Mouse (Mus musculus): Measurements from ENCODE around the gene H1foo. TPM values are rescaled to one million over a fixed set of nuclear protein-coding genes. Genes with fewer than 3 reads are reported as not detected.

The H1foo gene
- polyA plus RNA-seq, 1 experiment from 2014 or later: not detected

GRCm38 (mm10) chr6:115971273-115972060 is 26.7 kb downstream of the H1foo start:
- Histone ChIP-seq H3K4me3 (ENCODE audit: low read depth, low read length) (no peak overlapping the region), H3K4me2 (replicated peaks; ENCODE audit: low read depth, low read length) (no peak overlapping the region), H3K36me3 (ENCODE audit: control insufficient read depth, insufficient read depth, low read length) (no peaks in the 10 kb centered on the region), H3K9me3 (ENCODE audit: control insufficient read depth, low read length) (no peaks in the 10 kb centered on the region), H3K27me3 (ENCODE audit: control insufficient read depth, insufficient read depth, low read length) (no peaks in the 10 kb centered on the region), H3K9ac (ENCODE audit: low read depth, low read length) (no peak overlapping the region), H3K27ac (ENCODE audit: low read depth, low read length) (no peak overlapping the region), H3K4me1 (replicated peaks; ENCODE audit: control insufficient read depth, insufficient read depth, low read length) (no peaks in the 10 kb centered on the region)
- 66% methylated on average over 13 of the region's 13 CpGs for WGBS
- ATAC-seq (ENCODE audit: low FRiP score) (no peak), DNase-seq (ENCODE audit: low spot score) (no peak)

GRCm38 (mm10) chr6:115972083-115972764 is 27.5 kb downstream of the H1foo start:
- Histone ChIP-seq H3K36me3 (ENCODE audit: control insufficient read depth, insufficient read depth, low read length) (no peaks in the 10 kb centered on the region), H3K4me3 (ENCODE audit: low read depth, low read length) (no peak overlapping the region), H3K4me1 (replicated peaks; ENCODE audit: control insufficient read depth, insufficient read depth, low read length) (no peaks in the 10 kb centered on the region), H3K9me3 (ENCODE audit: control insufficient read depth, low read length) (no peaks in the 10 kb centered on the region), H3K4me2 (replicated peaks; ENCODE audit: low read depth, low read length) (no peak overlapping the region), H3K27me3 (ENCODE audit: control insufficient read depth, insufficient read depth, low read length) (no peaks in the 10 kb centered on the region), H3K27ac (ENCODE audit: low read depth, low read length) (no peak overlapping the region), H3K9ac (ENCODE audit: low read depth, low read length) (no peak overlapping the region)
- DNase-seq (ENCODE audit: low spot score) (no peak), ATAC-seq (ENCODE audit: low FRiP score) (no peak)
- 78% methylated on average over 7 of the region's 7 CpGs for WGBS

DNA sequence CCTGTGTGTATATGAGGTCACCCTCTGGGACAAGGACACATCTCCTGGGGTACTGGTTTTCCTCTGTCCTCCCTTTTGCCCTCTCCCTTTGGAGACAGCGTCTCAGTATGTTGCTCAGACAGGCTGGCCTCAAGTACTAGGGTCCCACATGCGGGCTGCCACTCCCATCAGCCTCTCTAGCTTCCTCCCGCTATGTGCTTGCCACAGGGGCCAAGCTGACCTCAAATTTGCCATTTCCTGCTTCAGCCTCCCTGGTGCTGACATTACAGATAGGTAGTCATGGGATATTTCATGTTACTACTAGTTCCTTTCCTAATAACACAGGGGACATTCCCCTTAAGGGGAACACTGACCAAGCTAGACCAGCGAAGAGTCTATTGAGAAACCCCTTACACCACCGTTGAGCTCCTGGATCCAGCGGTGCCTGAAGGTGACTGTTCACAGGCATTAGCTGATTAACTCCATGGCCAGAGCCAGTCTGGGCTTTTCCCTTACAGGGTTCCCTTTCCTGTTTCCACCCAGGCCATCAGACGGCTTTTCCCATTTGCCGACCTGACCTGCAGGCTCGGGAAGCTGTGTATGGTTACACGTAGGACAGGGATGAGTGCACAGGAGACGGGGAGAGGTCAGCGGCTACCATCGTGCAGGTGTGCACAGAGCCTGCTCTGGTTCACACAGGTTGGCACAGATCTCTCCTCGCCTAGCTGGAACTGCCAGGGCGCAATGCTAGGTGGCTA is 28.6 kb downstream of the H1foo start:
- Histone ChIP-seq H3K36me3 (ENCODE audit: control insufficient read depth, insufficient read depth, low read length) (no peaks in the 10 kb centered on the region), H3K27ac (ENCODE audit: low read depth, low read length) (no peak overlapping the region)
- 87% methylated on average over 15 of the region's 15 CpGs for WGBS

GRCm38 (mm10) chr6:115973881-115974662 is 29.3 kb downstream of the H1foo start:
- Histone ChIP-seq H3K36me3 (ENCODE audit: control insufficient read depth, insufficient read depth, low read length) (no peaks in the 10 kb centered on the region), H3K9me3 (ENCODE audit: control insufficient read depth, low read length) (no peaks in the 10 kb centered on the region), H3K27ac (ENCODE audit: low read depth, low read length) (no peak overlapping the region), H3K4me2 (replicated peaks; ENCODE audit: low read depth, low read length) (no peak overlapping the region), H3K4me3 (ENCODE audit: low read depth, low read length) (no peak overlapping the region), H3K4me1 (replicated peaks; ENCODE audit: control insufficient read depth, insufficient read depth, low read length) (no peaks in the 10 kb centered on the region), H3K9ac (ENCODE audit: low read depth, low read length) (no peak overlapping the region), H3K27me3 (ENCODE audit: control insufficient read depth, insufficient read depth, low read length) (no peaks in the 10 kb centered on the region)
- WGBS: 83% methylated on average over 16 of the region's 16 CpGs
- DNase-seq (ENCODE audit: low spot score): no peak
- no peak for ATAC-seq (ENCODE audit: low FRiP score)

More for the DNA sequence above, 28.6 kb downstream of the H1foo start:
- Histone ChIP-seq H3K9me3 (ENCODE audit: control insufficient read depth, low read length) (no peaks in the 10 kb centered on the region), H3K4me1 (replicated peaks; ENCODE audit: control insufficient read depth, insufficient read depth, low read length) (no peaks in the 10 kb centered on the region), H3K4me2 (replicated peaks; ENCODE audit: low read depth, low read length) (no peak overlapping the region), H3K4me3 (ENCODE audit: low read depth, low read length) (no peak overlapping the region), H3K9ac (ENCODE audit: low read depth, low read length) (no peak overlapping the region), H3K27me3 (ENCODE audit: control insufficient read depth, insufficient read depth, low read length) (no peaks in the 10 kb centered on the region)
- DNase-seq (ENCODE audit: low spot score) (no peak), ATAC-seq (ENCODE audit: low FRiP score) (no peak)

GRCm38 (mm10) chr6:115975606-115976005 is 30.9 kb downstream of the H1foo start:
- 88% methylated on average over 8 of the region's 8 CpGs for WGBS
- no peak for DNase-seq (ENCODE audit: low spot score)
- Histone ChIP-seq H3K27me3 (ENCODE audit: control insufficient read depth, insufficient read depth, low read length) (no peaks in the 10 kb centered on the region), H3K36me3 (ENCODE audit: control insufficient read depth, insufficient read depth, low read length) (no peaks in the 10 kb centered on the region), H3K4me1 (replicated peaks; ENCODE audit: control insufficient read depth, insufficient read depth, low read length) (peaks cover 3% of the 10 kb centered on the region; the same call in 1 of the 2 replicates), H3K9ac (ENCODE audit: low read depth, low read length) (no peak overlapping the region), H3K27ac (ENCODE audit: low read depth, low read length) (no peak overlapping the region), H3K9me3 (ENCODE audit: control insufficient read depth, low read length) (no peaks in the 10 kb centered on the region), H3K4me2 (replicated peaks; ENCODE audit: low read depth, low read length) (no peak overlapping the region), H3K4me3 (ENCODE audit: low read depth, low read length) (no peak overlapping the region)
- ATAC-seq (ENCODE audit: low FRiP score): no peak

DNA sequence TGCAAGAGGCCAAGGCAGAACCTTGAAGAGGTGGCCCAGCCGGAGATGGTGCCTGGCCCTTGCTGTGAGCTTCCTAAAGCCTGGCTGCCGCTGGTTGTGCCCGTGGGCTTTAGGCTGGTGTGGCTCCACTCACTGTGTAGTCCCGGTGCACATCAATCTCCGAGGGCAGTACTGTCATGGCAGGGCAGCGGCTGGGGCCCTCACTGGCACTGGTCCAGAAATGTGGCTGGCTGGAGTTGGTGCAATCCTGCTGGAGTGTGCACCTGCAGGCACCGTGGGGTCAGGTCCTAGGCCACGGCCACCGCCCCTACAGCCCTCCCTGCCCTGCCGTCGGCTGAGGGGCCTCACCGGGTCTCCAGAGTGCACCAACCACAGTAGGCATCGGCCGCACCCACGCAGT is 33.1 kb downstream of the H1foo start:
- Histone ChIP-seq H3K36me3 (ENCODE audit: control insufficient read depth, insufficient read depth, low read length) (no peaks in the 10 kb centered on the region), H3K9ac (ENCODE audit: low read depth, low read length) (no peak overlapping the region), H3K4me3 (ENCODE audit: low read depth, low read length) (no peak overlapping the region), H3K27me3 (ENCODE audit: control insufficient read depth, insufficient read depth, low read length) (no peaks in the 10 kb centered on the region), H3K4me2 (replicated peaks; ENCODE audit: low read depth, low read length) (no peak overlapping the region), H3K4me1 (replicated peaks; ENCODE audit: control insufficient read depth, insufficient read depth, low read length) (peaks cover 3% of the 10 kb centered on the region; the same call in 1 of the 2 replicates), H3K27ac (ENCODE audit: low read depth, low read length) (no peak overlapping the region), H3K9me3 (ENCODE audit: control insufficient read depth, low read length) (no peaks in the 10 kb centered on the region)
- WGBS: 89% methylated on average over 15 of the region's 15 CpGs
- no peak for ATAC-seq (ENCODE audit: low FRiP score)
- DNase-seq (ENCODE audit: low spot score): no peak

- Histone ChIP-seq H3K36me3 (ENCODE audit: control insufficient read depth, insufficient read depth, low read length) (no peaks in the 10 kb centered on the region), H3K9ac (ENCODE audit: low read depth, low read length) (no peak overlapping the region), H3K4me2 (replicated peaks; ENCODE audit: low read depth, low read length) (no peak overlapping the region), H3K9me3 (ENCODE audit: control insufficient read depth, low read length) (no peaks in the 10 kb centered on the region), H3K27ac (ENCODE audit: low read depth, low read length) (no peak overlapping the region), H3K27me3 (ENCODE audit: control insufficient read depth, insufficient read depth, low read length) (no peaks in the 10 kb centered on the region), H3K4me1 (replicated peaks; ENCODE audit: control insufficient read depth, insufficient read depth, low read length) (peaks cover 3% of the 10 kb centered on the region; the same call in 1 of the 2 replicates), H3K4me3 (ENCODE audit: low read depth, low read length) (no peak overlapping the region)
- 62% methylated on average over 8 of the region's 8 CpGs for WGBS
- DNase-seq (ENCODE audit: low spot score) (no peak), ATAC-seq (ENCODE audit: low FRiP score) (no peak)
These were observed 33.9 kb downstream of the H1foo start for GRCm38 (mm10) chr6:115978596-115978995.

- 65% methylated on average over 7 of the region's 7 CpGs for WGBS
- Histone ChIP-seq H3K4me1 (replicated peaks; ENCODE audit: control insufficient read depth, insufficient read depth, low read length) (peaks cover 9% of the 10 kb centered on the region; the same call in 1 of the 2 replicates), H3K36me3 (ENCODE audit: control insufficient read depth, insufficient read depth, low read length) (no peaks in the 10 kb centered on the region), H3K4me2 (replicated peaks; ENCODE audit: low read depth, low read length) (no peak overlapping the region), H3K27ac (ENCODE audit: low read depth, low read length) (no peak overlapping the region), H3K9ac (ENCODE audit: low read depth, low read length) (no peak overlapping the region), H3K4me3 (ENCODE audit: low read depth, low read length) (no peak overlapping the region), H3K9me3 (ENCODE audit: control insufficient read depth, low read length) (no peaks in the 10 kb centered on the region), H3K27me3 (ENCODE audit: control insufficient read depth, insufficient read depth, low read length) (no peaks in the 10 kb centered on the region)
- ATAC-seq (ENCODE audit: low FRiP score) (no peak), DNase-seq (ENCODE audit: low spot score) (no peak)
These were observed 38.2 kb downstream of the H1foo start for GRCm38 (mm10) chr6:115982889-115983288.

All from hindbrain, embryonic 11.5 days (tissue).